In genomic region chr19:56342006-56342405, GRCm38 (mm10) we compare ENCODE assay signal across 12 mouse cellular contexts. TPM values are rescaled to one million over a fixed set of nuclear protein-coding genes. Genes with fewer than 3 reads are reported as not detected.
A peak's percentile ranks its signal among the peaks of the same experiment; 100 is the strongest.
DNase-seq lines count a peak whose midpoint lies in the region; ATAC-seq lines count a peak whose summit lies in the region.
"Had no signal": no experiment of that assay in that cellular context is flagged by ENCODE, and none has a peak within 500 bp of the region (broad histone marks: within the 10 kb centered on the region; RNA-seq: fewer than 3 reads in every experiment).

No protein-coding gene starts in this region.

- H3K27me3 ChIP-seq in intestine, embryonic 16.5 days (replicated peaks; ENCODE audit: control insufficient read depth, insufficient read depth, low read length): no peaks in the 10 kb centered on the region
- peaks cover 19% of the 10 kb centered on the region; the same call in 1 of the 2 replicates for H3K27me3 ChIP-seq in forebrain, embryonic 12.5 days
- H3K27me3 ChIP-seq: stomach, embryonic 15.5 days had no signal

- no peaks in the 10 kb centered on the region for H3K4me1 ChIP-seq in intestine, embryonic 16.5 days (ENCODE audit: control insufficient read depth, insufficient read depth, low read length)
- H3K4me1 ChIP-seq in forebrain, embryonic 12.5 days: peaks cover 28% of the 10 kb centered on the region
- H3K4me1 ChIP-seq: stomach, embryonic 15.5 days had no signal

- no peak for ATAC-seq in intestine, embryonic 16.5 days
- ATAC-seq in forebrain, embryonic 12.5 days (ENCODE audit: low FRiP score): no peak
- ATAC-seq: midbrain, embryonic 16.5 days had no signal

- H3K36me3 ChIP-seq in intestine, embryonic 16.5 days (ENCODE audit: control insufficient read depth, insufficient read depth, low read length): no peaks in the 10 kb centered on the region
- no peaks in the 10 kb centered on the region for H3K36me3 ChIP-seq in forebrain, embryonic 12.5 days (replicated peaks)
- H3K36me3 ChIP-seq: embryonic facial prominence, embryonic 13.5 days; stomach, embryonic 15.5 days had no signal

- no peaks in the 10 kb centered on the region for H3K9me3 ChIP-seq in intestine, embryonic 16.5 days (ENCODE audit: control insufficient read depth, low read length)
- no peaks in the 10 kb centered on the region for H3K9me3 ChIP-seq in forebrain, embryonic 12.5 days
- H3K9me3 ChIP-seq: embryonic facial prominence, embryonic 13.5 days; stomach, embryonic 15.5 days had no signal

- WGBS in intestine, embryonic 16.5 days: 76% methylated on average over 8 of the region's 8 CpGs
- WGBS in forebrain, embryonic 12.5 days: 88% methylated on average over 8 of the region's 8 CpGs

- peak; percentile 40 to 61 for DNase-seq in left cerebral cortex, postnatal 10 days (ENCODE audit: extremely low spot score in 1 of 2, low spot score in 2 of 2)
- DNase-seq in left cerebral cortex, adult 18-20 months (ENCODE audit: low spot score in 2 of 2): no peak
- peak; percentile 85 to 89 for DNase-seq in adrenal gland, postnatal 36 days
- DNase-seq in gastrocnemius, postnatal 25 days: peak; percentile 74
- peak; percentile 26 for DNase-seq in lung, postnatal 36 days
- DNase-seq in left cerebral cortex, adult 9 months (ENCODE audit: low spot score in 2 of 2): no peak

- no peak overlapping the region for H3K27ac ChIP-seq in intestine, embryonic 16.5 days (ENCODE audit: low read length)
- no peak overlapping the region for H3K27ac ChIP-seq in forebrain, embryonic 12.5 days
- H3K27ac ChIP-seq: embryonic facial prominence, embryonic 13.5 days; stomach, embryonic 15.5 days had no signal

- H3K9ac ChIP-seq in intestine, embryonic 16.5 days (ENCODE audit: low read depth, low read length): no peak overlapping the region
- H3K9ac ChIP-seq in forebrain, embryonic 12.5 days: no peak overlapping the region
- H3K9ac ChIP-seq: embryonic facial prominence, embryonic 13.5 days; stomach, embryonic 15.5 days had no signal

- intact Hi-C loops in left cerebral cortex, postnatal 10 days (cut with DNase I): no loop called here

- no peak overlapping the region for H3K4me3 ChIP-seq in intestine, embryonic 16.5 days (ENCODE audit: low read length)
- no peak overlapping the region for H3K4me3 ChIP-seq in forebrain, embryonic 12.5 days (replicated peaks)
- H3K4me3 ChIP-seq: embryonic facial prominence, embryonic 13.5 days; stomach, embryonic 15.5 days had no signal

- H3K4me2 ChIP-seq in intestine, embryonic 16.5 days (ENCODE audit: low read depth, low read length): no peak overlapping the region
- no peak overlapping the region for H3K4me2 ChIP-seq in forebrain, embryonic 12.5 days
- H3K4me2 ChIP-seq: embryonic facial prominence, embryonic 13.5 days; stomach, embryonic 15.5 days had no signal

RNA-seq across cellular contexts. Expression of gene Nrap, which starts 47.8 kb away (rescaled TPM):
- total RNA-seq in left cerebral cortex, postnatal 10 days (2021): under 1 TPM; 0.57 to 0.62 TPM
- 1 to 10 TPM in 1 of 2 experiments, under 1 TPM in 1; 0.89 to 1.1 TPM for total RNA-seq in left cerebral cortex, adult 18-20 months (2021)
- total RNA-seq in adrenal gland, postnatal 36 days (2021): under 1 TPM; 0.07 to 0.20 TPM
- total RNA-seq in gastrocnemius, postnatal 25 days (2021): 1,000 to 10,000 TPM in 1 of 2 experiments, 100 to 1,000 TPM in 1; 752 to 1,010 TPM
- 0.33 and 0.40 TPM in 2 replicates for polyA plus RNA-seq in intestine, embryonic 16.5 days (2015; fragmentation: Nextera tagmentation; extraction: Ambion mirVana)
- 0.21 and 0.29 TPM in 2 replicates for polyA plus RNA-seq in forebrain, embryonic 12.5 days (2016; fragmentation: Nextera tagmentation; extraction: Ambion mirVana)

RNA-seq across cellular contexts. Expression of gene Casp7, which starts 54.9 kb away (rescaled TPM):
- total RNA-seq in left cerebral cortex, postnatal 10 days (2021): 10 to 100 TPM; 12.5 to 13.0 TPM
- 1 to 10 TPM; 2.9 to 3.1 TPM for total RNA-seq in left cerebral cortex, adult 18-20 months (2021)
- total RNA-seq in adrenal gland, postnatal 36 days (2021): 1 to 10 TPM; 7.2 to 9.9 TPM
- 1 to 10 TPM; 4.1 to 5.3 TPM for total RNA-seq in gastrocnemius, postnatal 25 days (2021)
- polyA plus RNA-seq in intestine, embryonic 16.5 days (2015; fragmentation: Nextera tagmentation; extraction: Ambion mirVana): 41.0 and 41.7 TPM in 2 replicates
- 18.5 and 18.9 TPM in 2 replicates for polyA plus RNA-seq in forebrain, embryonic 12.5 days (2016; fragmentation: Nextera tagmentation; extraction: Ambion mirVana)

RNA-seq across cellular contexts. Expression of gene Habp2, which starts 55.1 kb away (rescaled TPM):
- not detected for total RNA-seq in left cerebral cortex, postnatal 10 days (2021)
- not detected for total RNA-seq in left cerebral cortex, adult 18-20 months (2021)
- total RNA-seq in adrenal gland, postnatal 36 days (2021): under 1 TPM in 1 of 2 experiments, not detected in 1; 0.33 TPM
- not detected for total RNA-seq in gastrocnemius, postnatal 25 days (2021)
- polyA plus RNA-seq in intestine, embryonic 16.5 days (2015; fragmentation: Nextera tagmentation; extraction: Ambion mirVana): 10.1 and 12.7 TPM in 2 replicates
- polyA plus RNA-seq in forebrain, embryonic 12.5 days (2016; fragmentation: Nextera tagmentation; extraction: Ambion mirVana): not detected in 2 replicates
- total RNA-seq: layer of hippocampus, adult 18-20 months had no signal
- polyA plus RNA-seq: embryonic facial prominence, embryonic 13.5 days had no signal

Comparison
In these comparisons a context has a peak if more than half of its experiments do, and no peak if none do; other contexts are left out.
1. DNase-seq: peak in left cerebral cortex, postnatal 10 days (2 of 2), adrenal gland, postnatal 36 days (2 of 2), gastrocnemius, postnatal 25 days (single experiment) and lung, postnatal 36 days (single experiment); none in left cerebral cortex, adult 18-20 months (0 of 2) and left cerebral cortex, adult 9 months (0 of 2).
2. RNA of gene Nrap, which starts 47.8 kb away (total RNA-seq): 752 to 1,010 TPM in gastrocnemius, postnatal 25 days; 0.89 to 1.1 TPM in left cerebral cortex, adult 18-20 months, 0.57 to 0.62 TPM in left cerebral cortex, postnatal 10 days and 0.07 to 0.20 TPM in adrenal gland, postnatal 36 days; every median in the first group is over 100 times any median in the second.